Mouse (Mus musculus) forebrain, postnatal 0 days (tissue): Measurements from ENCODE around the gene Naalad2. TPM values are rescaled to one million over a fixed set of nuclear protein-coding genes. Genes with fewer than 3 reads are reported as not detected.

Experiments used
- ATAC-seq: fragments of 200-750 bp; cut with Nextera tagmentation; 2 replicates; pipeline ENCODE4 v1.8.0; 2017; ENCODE audit warnings: mild to moderate bottlenecking, moderate library complexity
- DNase-seq: peaks from one replicate; pipeline ENCODE4 v3.0.0-alpha.2; 2015
- H3K27ac ChIP-seq: fragments of 300-500 bp; sonication (generic); 2 replicates; pipeline ENCODE4 v1.5.1; 2014; ENCODE audit warnings: low read depth, mild to moderate bottlenecking, antibody characterized with exemption, low read length, moderate library complexity, mixed read lengths
- H3K27me3 ChIP-seq: fragments of 300-500 bp; sonication (generic); 2 replicates; pipeline ENCODE4 v1.6.1; 2014; ENCODE audit warnings: mild to moderate bottlenecking, low read length, mixed read lengths; ENCODE audit not compliant: insufficient read depth
- H3K36me3 ChIP-seq: fragments of 300-500 bp; sonication (generic); 2 replicates; pipeline ENCODE4 v1.6.1; 2014; ENCODE audit warnings: mild to moderate bottlenecking, moderate library complexity; ENCODE audit not compliant: insufficient read depth
- H3K4me1 ChIP-seq: fragments of 300-500 bp; sonication (generic); 2 replicates; pipeline ENCODE4 v1.6.1; 2014; ENCODE audit warnings: antibody characterized with exemption; ENCODE audit not compliant: insufficient read depth
- H3K4me2 ChIP-seq: fragments of 300-500 bp; sonication (generic); 2 replicates; pipeline ENCODE4 v1.6.1; 2014; ENCODE audit warnings: low read depth, mild to moderate bottlenecking, moderate library complexity
- H3K4me3 ChIP-seq: fragments of 300-500 bp; sonication (generic); 2 replicates; pipeline ENCODE4 v1.5.1; 2014; ENCODE audit warnings: low read depth, low read length, mixed read lengths
- H3K9ac ChIP-seq: fragments of 300-500 bp; sonication (generic); 2 replicates; pipeline ENCODE4 v1.6.1; 2014; ENCODE audit warnings: mild to moderate bottlenecking
- H3K9me3 ChIP-seq: fragments of 300-500 bp; sonication (generic); 2 replicates; pipeline ENCODE4 v1.6.1; 2016; ENCODE audit warnings: low read length
- CTCF ChIP-seq: sonication (generic); IDR thresholded peaks from 2 replicates; pipeline ENCODE4 v1.5.1; 2016; ENCODE audit warnings: antibody characterized with exemption, control low read depth, low read depth
- WGBS: fragments of 180-500 bp; shearing (Covaris S2); extraction: QIAGEN DNeasy Blood & Tissue Kit; methylation state at CpG from one replicate; pipeline ENCODE4 v1.1.7; 2014; 5-methylcytosine and 5-hydroxymethylcytosine counted together
- polyA plus RNA-seq: library from polyadenylated mRNA; unstranded; fragments of >200 nt; fragmentation: Nextera tagmentation; extraction: Ambion mirVana; gene quantifications from 2 replicates; pipeline ENCODE4 v1.2.1, GENCODE M21; 2015
- total RNA-seq: library from RNA; depleted of rRNA; stranded (reverse); fragments of >200 nt; gene quantifications from 2 replicates; pipeline ENCODE4 v1.2.3, GENCODE M21; 2014; rRNA removed

The Naalad2 gene
- total and polyA plus RNA-seq, 2 experiments from 2014 or later: 0.86 to 1.7 TPM

- Histone ChIP-seq H3K36me3 (no peaks in the 10 kb centered on the region), H3K4me1 (no peaks in the 10 kb centered on the region), H3K4me3 (no peak overlapping the region), H3K27ac (no peak overlapping the region), H3K27me3 (no peaks in the 10 kb centered on the region), H3K9ac (no peak overlapping the region), H3K9me3 (no peaks in the 10 kb centered on the region), H3K4me2 (no peak overlapping the region)
- WGBS: 62% methylated on average over 2 of the region's 2 CpGs
- no peak for ATAC-seq
- no peak for DNase-seq
- no peak for TF ChIP-seq CTCF
Measured at GRCm38 (mm10) chr9:18276844-18277243, 126.0 kb downstream of the Naalad2 start.

- no peak for TF ChIP-seq CTCF
- no peak overlapping the region for H3K9ac ChIP-seq
- no peaks in the 10 kb centered on the region for H3K27me3 ChIP-seq
- H3K9me3 ChIP-seq: no peaks in the 10 kb centered on the region
- H3K27ac ChIP-seq: no peak overlapping the region
- H3K4me3 ChIP-seq: no peak overlapping the region
- no peaks in the 10 kb centered on the region for H3K4me1 ChIP-seq
- no peak overlapping the region for H3K4me2 ChIP-seq
- DNase-seq (no peak), ATAC-seq (no peak)
- 92% methylated on average over 1 of the region's 1 CpGs for WGBS
- no peaks in the 10 kb centered on the region for H3K36me3 ChIP-seq
Measured at GRCm38 (mm10) chr9:18275901-18276300, 126.9 kb downstream of the Naalad2 start.

Other genes with a start within 250 kb of the Naalad2 start
- 40.2 and 46.0 TPM in 2 replicates for gene Chordc1, start 110.9 kb downstream of the Naalad2 start, total RNA-seq
- 47.6 and 60.9 TPM in 2 replicates for gene Chordc1, start 110.9 kb downstream of the Naalad2 start, polyA plus RNA-seq
- gene Ubtfl1, start 1.4 kb upstream of the Naalad2 start, total RNA-seq: not detected in 2 replicates
- not detected in 2 replicates for gene Ubtfl1, start 1.4 kb upstream of the Naalad2 start, polyA plus RNA-seq
- not detected in 2 replicates for gene Mbd3l2, start 27.7 kb upstream of the Naalad2 start, total RNA-seq
- gene Mbd3l2, start 27.7 kb upstream of the Naalad2 start, polyA plus RNA-seq: 0.15 TPM in 1 of 2 replicates, not detected in the other
- 39.6 and 60.1 TPM in 2 replicates for gene Zfp558, start 75.3 kb upstream of the Naalad2 start, total RNA-seq
- gene Zfp558, start 75.3 kb upstream of the Naalad2 start, polyA plus RNA-seq: 22.8 and 26.0 TPM in 2 replicates
- not detected in 2 replicates for gene Mbd3l1, start 75.4 kb upstream of the Naalad2 start, total RNA-seq
- not detected in 2 replicates for gene Mbd3l1, start 75.4 kb upstream of the Naalad2 start, polyA plus RNA-seq